Mouse (Mus musculus): ENCODE measurements around the gene Gstp2.

DNA sequence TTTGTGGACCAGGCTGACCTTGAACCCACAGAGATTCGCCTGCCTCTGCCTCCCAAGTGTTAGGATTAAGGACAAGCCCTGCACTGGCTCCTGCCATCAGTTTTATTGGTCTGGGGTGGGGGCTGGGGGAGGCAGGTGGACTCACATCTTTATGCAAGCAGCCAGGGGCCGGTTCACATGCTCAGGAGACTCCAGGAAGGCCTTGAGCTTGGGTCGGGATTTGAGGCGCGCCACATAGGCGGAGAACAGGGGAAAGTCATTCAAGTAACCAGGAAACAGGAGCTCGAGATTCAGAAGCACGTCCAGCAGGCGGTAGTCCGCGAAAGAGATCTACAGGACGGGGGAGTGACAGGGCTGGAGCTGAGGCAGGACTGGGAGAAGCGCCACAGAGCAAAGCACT is 11.6 kb upstream of the Gstp2 start:
- TF ChIP-seq GATA1 (IDR thresholded peaks at IDR 0.05; ENCODE audit: borderline replicate concordance, low read length): no peak
- TF ChIP-seq POLR2AphosphoS5 (IDR thresholded peaks at IDR 0.05; ENCODE audit: insufficient replicate concordance, low read depth, low read length): no peak
- TF ChIP-seq CTCF (IDR thresholded peaks at IDR 0.05; ENCODE audit: low read depth, low read length): no peak
- no peak for TF ChIP-seq TAL1 (conservative IDR thresholded peaks at IDR 0.05; ENCODE audit: low read depth, low read length)

Measured in G1E (cell line).